Mouse (Mus musculus) intestine, embryonic 14.5 days (tissue): ENCODE results near the gene Spdye4b. TPM values are rescaled to one million over a fixed set of nuclear protein-coding genes. Genes with fewer than 3 reads are reported as not detected.

Experiments
- ATAC-seq: fragments of 200-750 bp; cut with Nextera tagmentation; replicated peaks from 2 replicates; pipeline ENCODE4 v1.8.0; 2017; ENCODE audit warnings: low read depth, moderate number of reproducible peaks, moderate TSS enrichment, moderate library complexity; ENCODE audit not compliant: low FRiP score, low TSS enrichment
- DNase-seq: peaks from one replicate; pipeline ENCODE4 v3.0.0-alpha.2; 2018; ENCODE audit warnings: low spot score
- H3K27ac ChIP-seq: fragments of 300-500 bp; sonication (generic); 2 replicates; pipeline ENCODE4 v1.5.1; 2014; ENCODE audit warnings: low read depth, mild to moderate bottlenecking, control low read depth
- H3K27me3 ChIP-seq: fragments of 300-500 bp; sonication (generic); replicated peaks from 2 replicates; pipeline ENCODE4 v1.6.1; 2014; ENCODE audit warnings: low read length, control low read depth; ENCODE audit not compliant: control insufficient read depth, insufficient read depth
- H3K36me3 ChIP-seq: fragments of 300-500 bp; sonication (generic); 2 replicates; pipeline ENCODE4 v1.6.1; 2014; ENCODE audit warnings: low read length, control low read depth; ENCODE audit not compliant: control insufficient read depth, insufficient read depth
- H3K4me1 ChIP-seq: fragments of 300-500 bp; sonication (generic); replicated peaks from 2 replicates; pipeline ENCODE4 v1.6.1; 2014; ENCODE audit warnings: low read length, control low read depth, mixed read lengths; ENCODE audit not compliant: control insufficient read depth, insufficient read depth
- H3K4me2 ChIP-seq: fragments of 300-500 bp; sonication (generic); 2 replicates; pipeline ENCODE4 v1.6.1; 2014; ENCODE audit warnings: low read length
- H3K4me3 ChIP-seq: fragments of 300-500 bp; sonication (generic); 2 replicates; pipeline ENCODE4 v1.5.1; 2014; ENCODE audit warnings: low read depth, low read length, control low read depth, mixed read lengths
- H3K9ac ChIP-seq: fragments of 300-500 bp; sonication (generic); 2 replicates; pipeline ENCODE4 v1.6.1; 2014; ENCODE audit warnings: mild to moderate bottlenecking, low read length
- H3K9me3 ChIP-seq: fragments of 300-500 bp; sonication (generic); 2 replicates; pipeline ENCODE4 v1.6.1; 2016; ENCODE audit warnings: low read length, control low read depth; ENCODE audit not compliant: control insufficient read depth
- WGBS: fragments of 180-500 bp; shearing (Covaris S2); extraction: QIAGEN DNeasy Blood & Tissue Kit; methylation state at CpG from one replicate; pipeline ENCODE4 v1.1.7; 2014; 5-methylcytosine and 5-hydroxymethylcytosine counted together
- microRNA-seq: library from miRNA; unstranded; fragments of <30 nt; microRNA quantifications from one replicate; pipeline ENCODE4, GENCODE M21; 2016
- polyA plus RNA-seq: library from polyadenylated mRNA; unstranded; fragments of >200 nt; fragmentation: Nextera tagmentation; extraction: Ambion mirVana; gene quantifications from 2 replicates; pipeline ENCODE4 v1.2.1, GENCODE M21; 2014

Gene Spdye4b
- polyA plus RNA-seq, 1 experiment from 2014 or later: not detected

- peak overlapping the region; percentile 89 for H3K9ac ChIP-seq
- H3K4me1 ChIP-seq: peaks cover 12% of the 10 kb centered on the region
- H3K4me3 ChIP-seq: peak overlapping the region; percentile 88
- H3K4me2 ChIP-seq: peak overlapping the region; percentile 78
- peaks cover 40% of the 10 kb centered on the region for H3K36me3 ChIP-seq
- WGBS: 40% methylated on average over 9 of the region's 9 CpGs
- no peaks in the 10 kb centered on the region for H3K9me3 ChIP-seq
- ATAC-seq: no peak
- no peak overlapping the region for H3K27ac ChIP-seq
- no peaks in the 10 kb centered on the region for H3K27me3 ChIP-seq
- DNase-seq: no peak
Observed at GRCm38 (mm10) chr5:143236036-143236435, 55.2 kb downstream of the Spdye4b start.

GRCm38 (mm10) chr5:143244926-143245325 lies 64.1 kb downstream of the Spdye4b start:
- no peak overlapping the region for H3K4me3 ChIP-seq
- no peak overlapping the region for H3K9ac ChIP-seq
- no peaks in the 10 kb centered on the region for H3K27me3 ChIP-seq
- H3K9me3 ChIP-seq: no peaks in the 10 kb centered on the region
- ATAC-seq (no peak), DNase-seq (no peak)
- H3K27ac ChIP-seq: no peak overlapping the region
- no peaks in the 10 kb centered on the region for H3K4me1 ChIP-seq
- WGBS: 97% methylated on average over 26 of the region's 26 CpGs
- no peak overlapping the region for H3K4me2 ChIP-seq
- H3K36me3 ChIP-seq: peaks cover 91% of the 10 kb centered on the region

DNA sequence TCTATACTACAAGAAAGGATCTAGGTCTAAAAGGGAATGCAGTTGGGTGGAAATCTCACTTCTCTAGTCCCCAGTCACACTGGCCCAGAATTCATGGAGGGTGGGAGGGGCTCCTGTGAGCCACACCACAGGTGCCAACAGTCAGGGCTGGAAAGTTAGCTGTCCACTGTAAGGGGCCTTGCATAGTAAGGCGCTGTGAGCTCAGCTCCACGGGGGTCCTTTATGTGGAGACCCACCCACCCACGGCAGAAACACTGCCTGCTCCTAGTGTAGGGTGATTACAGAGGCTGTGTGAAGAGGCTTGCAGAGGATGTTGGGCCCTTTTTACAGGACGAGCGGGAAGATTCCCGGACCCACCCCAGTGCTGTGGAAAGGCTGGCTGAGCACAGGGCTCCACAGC lies 71.2 kb downstream of the Spdye4b start:
- DNase-seq: no peak
- Histone ChIP-seq H3K9me3 (no peaks in the 10 kb centered on the region), H3K4me1 (peaks cover 4% of the 10 kb centered on the region), H3K4me3 (no peak overlapping the region), H3K36me3 (peaks cover 39% of the 10 kb centered on the region), H3K9ac (no peak overlapping the region), H3K27ac (no peak overlapping the region), H3K4me2 (no peak overlapping the region), H3K27me3 (peaks cover 60% of the 10 kb centered on the region)
- ATAC-seq: no peak
- 62% methylated on average over 6 of the region's 6 CpGs for WGBS

DNA sequence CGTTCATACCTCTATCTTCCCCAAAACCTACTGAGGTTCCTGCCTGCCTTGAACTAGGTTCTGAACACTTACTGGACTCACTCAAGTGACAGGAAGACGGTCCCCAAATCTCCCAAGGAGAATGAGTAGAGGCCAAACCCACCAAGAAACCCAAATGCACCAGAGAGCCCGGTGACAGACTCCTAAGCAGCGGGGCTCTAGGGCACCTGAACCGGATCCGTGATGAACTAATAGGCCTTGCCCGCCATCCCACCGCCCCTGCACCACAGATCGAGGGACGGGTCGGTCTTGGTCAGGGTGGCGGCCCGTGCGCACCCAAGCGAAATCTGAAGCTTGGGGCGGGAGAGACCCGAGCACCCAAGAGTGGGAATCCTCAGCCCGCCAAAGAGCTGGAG lies 72.0 kb downstream of the Spdye4b start:
- Histone ChIP-seq H3K4me1 (peaks cover 4% of the 10 kb centered on the region), H3K36me3 (peaks cover 36% of the 10 kb centered on the region), H3K4me3 (peak overlapping the region; percentile 33; the same call in 1 of the 2 replicates), H3K4me2 (no peak overlapping the region), H3K9ac (no peak overlapping the region), H3K27me3 (peaks cover 62% of the 10 kb centered on the region), H3K9me3 (no peaks in the 10 kb centered on the region), H3K27ac (no peak overlapping the region)
- 41% methylated on average over 18 of the region's 18 CpGs for WGBS
- DNase-seq: no peak
- ATAC-seq: no peak

GRCm38 (mm10) chr5:143253186-143253880 lies 72.5 kb downstream of the Spdye4b start:
- H3K27ac ChIP-seq: no peak overlapping the region
- peaks cover 62% of the 10 kb centered on the region for H3K27me3 ChIP-seq
- ATAC-seq: peak; percentile 18; the same call in 1 of the 2 replicates
- no peaks in the 10 kb centered on the region for H3K9me3 ChIP-seq
- peak overlapping the region; percentile 33 for H3K4me3 ChIP-seq
- H3K9ac ChIP-seq: no peak overlapping the region
- 5% methylated on average over 98 of the region's 103 CpGs for WGBS
- H3K4me2 ChIP-seq: peak overlapping the region; percentile 62
- peaks cover 31% of the 10 kb centered on the region for H3K36me3 ChIP-seq
- H3K4me1 ChIP-seq: peaks cover 4% of the 10 kb centered on the region
- DNase-seq: peak; percentile 79

GRCm38 (mm10) chr5:143253881-143254486 lies 73.2 kb downstream of the Spdye4b start:
- Histone ChIP-seq H3K27me3 (peaks cover 62% of the 10 kb centered on the region), H3K4me3 (peak overlapping the region; percentile 33), H3K36me3 (peaks cover 24% of the 10 kb centered on the region), H3K4me1 (peaks cover 4% of the 10 kb centered on the region), H3K9ac (0 out of 2 replicates have a peak overlapping the region, but pooled peaks have one; percentile 5), H3K4me2 (peak overlapping the region; percentile 62), H3K9me3 (no peaks in the 10 kb centered on the region), H3K27ac (no peak overlapping the region)
- ATAC-seq (0 out of 2 replicates have a peak, but pooled peaks have one; percentile 30), DNase-seq (peak; percentile 73)
- 10% methylated on average over 81 of the region's 81 CpGs for WGBS

Small RNAs within 50 kb of the gene (microRNA-seq; reads per million reads assigned to microRNA genes)
- not detected for gene Gm44405

Other genes with a start within 250 kb of the Spdye4b start
- 230 and 247 TPM in 2 replicates for gene Fscn1, start 220.7 kb upstream of the Spdye4b start, polyA plus RNA-seq
- 31.0 and 32.0 TPM in 2 replicates for gene Rnf216, start 68.0 kb upstream of the Spdye4b start, polyA plus RNA-seq
- gene Olfr718-ps1, start 33.4 kb upstream of the Spdye4b start, polyA plus RNA-seq: not detected in 2 replicates
- gene Rbak, start 242 bp upstream of the Spdye4b start, polyA plus RNA-seq: 9.6 and 11.6 TPM in 2 replicates
- gene Spdye4a, start 45.9 kb downstream of the Spdye4b start, polyA plus RNA-seq: not detected in 2 replicates
- 14.0 and 16.6 TPM in 2 replicates for gene Zfp12, start 54.1 kb downstream of the Spdye4b start, polyA plus RNA-seq
- 1.2 and 2.0 TPM in 2 replicates for gene Zfp316, start 89.0 kb downstream of the Spdye4b start, polyA plus RNA-seq
- gene Zfp853, start 112.6 kb downstream of the Spdye4b start, polyA plus RNA-seq: not detected in 2 replicates
- 35.7 and 37.5 TPM in 2 replicates for gene E130309D02Rik, start 134.3 kb downstream of the Spdye4b start, polyA plus RNA-seq
- gene Zdhhc4, start 148.2 kb downstream of the Spdye4b start, polyA plus RNA-seq: 73.5 and 78.4 TPM in 2 replicates
- 0.28 and 0.30 TPM in 2 replicates for gene Grid2ip, start 176.3 kb downstream of the Spdye4b start, polyA plus RNA-seq
- 311 and 337 TPM in 2 replicates for gene Kdelr2, start 222.8 kb downstream of the Spdye4b start, polyA plus RNA-seq